Mouse (Mus musculus): Measurements from ENCODE around the gene Slc16a1. TPM values are rescaled to one million over a fixed set of nuclear protein-coding genes. Genes with fewer than 3 reads are reported as not detected.

The Slc16a1 gene
- polyA plus RNA-seq, 1 experiment from 2014 or later = 8.3 TPM

DNA sequence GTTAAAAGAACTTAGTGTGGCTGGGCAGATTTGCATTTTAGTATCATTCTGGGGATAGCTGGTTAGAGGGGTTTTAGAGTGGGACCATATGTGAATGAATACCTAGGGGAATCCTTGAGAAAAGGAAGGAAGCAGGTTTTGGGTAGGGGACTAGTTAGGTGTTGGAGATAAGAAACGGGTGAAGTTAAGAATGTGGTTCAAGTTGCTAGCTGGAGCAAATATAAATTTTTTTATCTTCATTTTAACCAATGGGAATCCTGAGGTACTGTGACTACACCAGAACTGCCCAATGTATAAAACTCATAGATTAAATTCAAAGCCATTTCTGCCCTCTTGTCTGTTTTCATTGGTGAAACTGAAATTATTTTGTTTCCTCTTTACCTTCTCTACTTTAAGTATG, 2.8 kb downstream of the Slc16a1 start:
- no peak for ATAC-seq (ENCODE audit: low read depth)
- Histone ChIP-seq H3K27me3 (peaks cover 7% of the 10 kb centered on the region; the same call in 1 of the 2 replicates), H3K4me1 (replicated peaks) (peaks cover 15% of the 10 kb centered on the region), H3K9ac (no peak overlapping the region), H3K9me3 (no peaks in the 10 kb centered on the region), H3K4me3 (no peak overlapping the region), H3K4me2 (no peak overlapping the region), H3K27ac (replicated peaks) (no peak overlapping the region), H3K36me3 (no peaks in the 10 kb centered on the region)
- WGBS = 88% methylated on average over 1 of the region's 1 CpGs

GRCm38 (mm10) chr3:104643113-104643512, 4.6 kb downstream of the Slc16a1 start:
- WGBS = 82% methylated on average over 4 of the region's 4 CpGs
- no peak for ATAC-seq (ENCODE audit: low read depth)
- H3K4me3 ChIP-seq = no peak overlapping the region

DNA sequence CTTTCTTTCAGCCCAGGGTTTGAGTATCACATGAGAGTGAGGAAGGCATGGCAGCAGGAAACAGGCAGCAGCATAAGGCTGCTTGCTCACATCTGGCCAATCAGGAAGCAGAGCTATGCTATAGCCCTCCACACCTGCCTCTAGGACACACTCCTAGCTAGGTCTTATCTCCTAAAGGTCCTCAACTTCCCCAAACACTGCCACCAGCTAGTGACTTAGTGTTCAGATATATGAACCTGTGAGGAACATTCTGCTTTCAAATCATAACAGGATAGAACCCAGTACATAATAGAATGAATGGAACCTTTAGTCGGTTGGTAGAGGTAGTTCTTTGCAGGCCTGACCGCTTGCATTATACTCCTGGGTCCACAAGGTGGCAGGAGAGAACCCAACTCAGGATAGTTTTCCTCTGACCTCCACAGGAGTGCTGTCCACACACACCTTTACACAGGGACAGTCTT, 5.4 kb downstream of the Slc16a1 start:
- Histone ChIP-seq H3K4me3 (no peak overlapping the region), H3K9me3 (no peaks in the 10 kb centered on the region), H3K9ac (no peak overlapping the region), H3K36me3 (no peaks in the 10 kb centered on the region), H3K4me2 (no peak overlapping the region), H3K4me1 (replicated peaks) (peaks cover 9% of the 10 kb centered on the region), H3K27ac (replicated peaks) (no peak overlapping the region), H3K27me3 (peaks cover 7% of the 10 kb centered on the region; the same call in 1 of the 2 replicates)
- ATAC-seq (ENCODE audit: low read depth) = no peak
- WGBS = 8% methylated on average over 2 of the region's 2 CpGs

More at GRCm38 (mm10) chr3:104643113-104643512, 4.6 kb downstream of the Slc16a1 start:
- Histone ChIP-seq H3K4me1 (replicated peaks) (peaks cover 9% of the 10 kb centered on the region), H3K27me3 (peaks cover 7% of the 10 kb centered on the region; the same call in 1 of the 2 replicates), H3K9ac (no peak overlapping the region), H3K9me3 (no peaks in the 10 kb centered on the region), H3K27ac (replicated peaks) (no peak overlapping the region), H3K36me3 (no peaks in the 10 kb centered on the region), H3K4me2 (no peak overlapping the region)

GRCm38 (mm10) chr3:104644371-104644770, 5.9 kb downstream of the Slc16a1 start:
- Histone ChIP-seq H3K9me3 (no peaks in the 10 kb centered on the region), H3K4me1 (replicated peaks) (peaks cover 6% of the 10 kb centered on the region), H3K9ac (no peak overlapping the region), H3K4me3 (no peak overlapping the region), H3K27ac (replicated peaks) (no peak overlapping the region), H3K27me3 (peaks cover 4% of the 10 kb centered on the region; the same call in 1 of the 2 replicates), H3K36me3 (no peaks in the 10 kb centered on the region), H3K4me2 (no peak overlapping the region)
- ATAC-seq (ENCODE audit: low read depth) = no peak
- WGBS = 91% methylated on average over 1 of the region's 1 CpGs

GRCm38 (mm10) chr3:104654219-104654618, 15.8 kb downstream of the Slc16a1 start:
- Histone ChIP-seq H3K4me2 (no peak overlapping the region), H3K4me1 (replicated peaks) (no peaks in the 10 kb centered on the region), H3K27me3 (no peaks in the 10 kb centered on the region), H3K9ac (no peak overlapping the region), H3K36me3 (peaks cover 23% of the 10 kb centered on the region), H3K9me3 (no peaks in the 10 kb centered on the region), H3K27ac (replicated peaks) (no peak overlapping the region), H3K4me3 (no peak overlapping the region)
- no peak for ATAC-seq (ENCODE audit: low read depth)
- 89% methylated on average over 4 of the region's 4 CpGs for WGBS

DNA sequence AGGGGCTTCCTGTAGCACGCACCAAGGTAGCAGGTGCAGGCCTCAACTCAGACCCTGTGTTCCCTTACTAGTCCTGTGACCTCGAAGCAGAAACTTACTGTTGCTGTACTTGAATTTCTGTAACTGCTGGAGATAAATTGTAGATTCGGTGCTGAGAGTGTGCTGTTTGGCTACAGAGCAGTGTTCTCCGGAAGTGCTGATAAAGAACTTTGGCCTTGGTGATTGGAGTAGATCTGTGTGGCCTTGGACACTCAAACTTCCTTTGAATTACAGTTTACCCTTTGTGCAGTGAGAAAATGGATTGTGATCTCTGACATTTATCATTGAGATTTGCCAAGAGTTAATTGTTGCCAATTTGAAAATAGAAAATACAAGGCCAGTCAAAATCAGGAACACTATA, 16.5 kb downstream of the Slc16a1 start:
- Histone ChIP-seq H3K27ac (replicated peaks) (no peak overlapping the region), H3K4me3 (no peak overlapping the region), H3K36me3 (peaks cover 23% of the 10 kb centered on the region), H3K4me1 (replicated peaks) (no peaks in the 10 kb centered on the region), H3K9me3 (no peaks in the 10 kb centered on the region), H3K4me2 (no peak overlapping the region), H3K27me3 (no peaks in the 10 kb centered on the region), H3K9ac (no peak overlapping the region)
- 93% methylated on average over 4 of the region's 4 CpGs for WGBS
- ATAC-seq (ENCODE audit: low read depth) = no peak

- Histone ChIP-seq H3K27ac (replicated peaks) (no peak overlapping the region), H3K4me3 (no peak overlapping the region), H3K9me3 (no peaks in the 10 kb centered on the region), H3K4me2 (no peak overlapping the region), H3K36me3 (peaks cover 9% of the 10 kb centered on the region; the same call in 1 of the 2 replicates), H3K27me3 (no peaks in the 10 kb centered on the region), H3K4me1 (replicated peaks) (no peaks in the 10 kb centered on the region), H3K9ac (no peak overlapping the region)
- no peak for ATAC-seq (ENCODE audit: low read depth)
- 97% methylated on average over 2 of the region's 2 CpGs for WGBS
Observed at GRCm38 (mm10) chr3:104658706-104659105, 20.2 kb downstream of the Slc16a1 start.

DNA sequence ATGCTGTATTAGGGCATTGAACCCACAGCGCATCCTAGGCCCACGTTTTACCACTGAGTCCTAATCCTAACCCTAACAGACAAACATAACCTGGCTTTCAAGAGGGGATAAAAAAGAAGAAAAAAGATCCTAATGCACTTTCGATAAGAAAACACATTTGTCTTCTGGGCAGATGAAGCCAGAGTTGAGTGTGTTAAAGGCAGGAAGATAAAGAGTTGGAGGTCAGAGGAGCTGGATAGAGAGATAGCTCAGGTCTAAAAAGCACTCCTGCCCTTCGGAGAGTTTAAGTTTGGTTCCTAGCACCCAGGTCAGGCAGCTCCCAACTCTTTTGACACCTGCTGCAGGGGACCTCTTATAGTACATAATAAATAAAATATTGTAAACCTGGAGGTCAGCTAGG, 21.3 kb downstream of the Slc16a1 start:
- 88% methylated on average over 4 of the region's 4 CpGs for WGBS
- Histone ChIP-seq H3K4me1 (replicated peaks) (no peaks in the 10 kb centered on the region), H3K4me3 (no peak overlapping the region), H3K4me2 (no peak overlapping the region), H3K27me3 (no peaks in the 10 kb centered on the region), H3K9ac (no peak overlapping the region), H3K36me3 (peaks cover 9% of the 10 kb centered on the region; the same call in 1 of the 2 replicates), H3K9me3 (no peaks in the 10 kb centered on the region), H3K27ac (replicated peaks) (no peak overlapping the region)
- ATAC-seq (ENCODE audit: low read depth) = no peak

- 55% methylated on average over 3 of the region's 3 CpGs for WGBS
- H3K9ac ChIP-seq = no peak overlapping the region
- no peak overlapping the region for H3K4me3 ChIP-seq
- no peaks in the 10 kb centered on the region for H3K27me3 ChIP-seq
- ATAC-seq (ENCODE audit: low read depth) = no peak
- H3K9me3 ChIP-seq = no peaks in the 10 kb centered on the region
- no peak overlapping the region for H3K4me2 ChIP-seq
- H3K27ac ChIP-seq (replicated peaks) = no peak overlapping the region
- H3K36me3 ChIP-seq = peaks cover 6% of the 10 kb centered on the region; the same call in 1 of the 2 replicates
- H3K4me1 ChIP-seq (replicated peaks) = no peaks in the 10 kb centered on the region
Observed at GRCm38 (mm10) chr3:104660522-104660921, 22.1 kb downstream of the Slc16a1 start.

GRCm38 (mm10) chr3:104662007-104662406, 23.5 kb downstream of the Slc16a1 start:
- Histone ChIP-seq H3K4me3 (no peak overlapping the region), H3K27ac (replicated peaks) (no peak overlapping the region), H3K36me3 (no peaks in the 10 kb centered on the region), H3K27me3 (no peaks in the 10 kb centered on the region), H3K9me3 (no peaks in the 10 kb centered on the region), H3K4me1 (replicated peaks) (no peaks in the 10 kb centered on the region), H3K9ac (no peak overlapping the region), H3K4me2 (no peak overlapping the region)
- 46% methylated on average over 4 of the region's 4 CpGs for WGBS
- ATAC-seq (ENCODE audit: low read depth) = no peak

DNA sequence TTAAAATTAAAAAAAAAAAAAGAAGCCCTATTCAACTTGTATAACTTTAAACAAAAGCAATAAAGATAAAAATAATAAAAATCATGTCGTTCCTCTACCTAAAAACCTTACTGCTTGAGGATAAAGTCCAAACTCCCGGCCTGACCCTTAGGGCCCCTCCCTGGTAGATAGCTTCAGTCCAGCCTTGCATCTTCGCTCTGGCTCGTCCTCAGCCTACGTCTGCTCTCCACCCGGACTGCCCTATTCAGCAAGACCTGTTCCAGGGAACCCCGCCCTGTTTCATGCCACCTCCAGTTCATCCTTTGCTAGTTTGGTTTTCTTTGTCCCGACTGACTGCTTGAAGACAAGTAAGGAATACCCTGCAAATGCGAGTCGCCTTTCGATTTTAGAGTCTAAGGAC, 24.5 kb downstream of the Slc16a1 start:
- no peaks in the 10 kb centered on the region for H3K36me3 ChIP-seq
- H3K9ac ChIP-seq = no peak overlapping the region
- H3K9me3 ChIP-seq = no peaks in the 10 kb centered on the region
- H3K27ac ChIP-seq (replicated peaks) = no peak overlapping the region
- no peak for ATAC-seq (ENCODE audit: low read depth)
- H3K4me1 ChIP-seq (replicated peaks) = no peaks in the 10 kb centered on the region
- H3K4me3 ChIP-seq = no peak overlapping the region
- no peaks in the 10 kb centered on the region for H3K27me3 ChIP-seq
- WGBS = 87% methylated on average over 11 of the region's 11 CpGs
- H3K4me2 ChIP-seq = no peak overlapping the region

GRCm38 (mm10) chr3:104666950-104667349, 28.5 kb downstream of the Slc16a1 start:
- no peaks in the 10 kb centered on the region for H3K36me3 ChIP-seq
- no peak for ATAC-seq (ENCODE audit: low read depth)
- H3K4me2 ChIP-seq = no peak overlapping the region
- no peaks in the 10 kb centered on the region for H3K27me3 ChIP-seq
- WGBS = 72% methylated on average over 4 of the region's 4 CpGs
- H3K27ac ChIP-seq (replicated peaks) = no peak overlapping the region
- H3K4me3 ChIP-seq = no peak overlapping the region
- no peak overlapping the region for H3K9ac ChIP-seq
- H3K4me1 ChIP-seq (replicated peaks) = peaks cover 18% of the 10 kb centered on the region
- H3K9me3 ChIP-seq = no peaks in the 10 kb centered on the region

GRCm38 (mm10) chr3:104667451-104667850, 29.0 kb downstream of the Slc16a1 start:
- ATAC-seq (ENCODE audit: low read depth) = no peak
- 75% methylated on average over 10 of the region's 10 CpGs for WGBS

More at GRCm38 (mm10) chr3:104667451-104667850, 29.0 kb downstream of the Slc16a1 start:
- H3K9ac ChIP-seq = no peak overlapping the region
- H3K27me3 ChIP-seq = no peaks in the 10 kb centered on the region
- no peak overlapping the region for H3K27ac ChIP-seq (replicated peaks)
- H3K4me3 ChIP-seq = no peak overlapping the region
- H3K9me3 ChIP-seq = no peaks in the 10 kb centered on the region
- no peak overlapping the region for H3K4me2 ChIP-seq
- no peaks in the 10 kb centered on the region for H3K36me3 ChIP-seq
- H3K4me1 ChIP-seq (replicated peaks) = peaks cover 18% of the 10 kb centered on the region
